Mouse (Mus musculus): Measurements from ENCODE around the gene Sntg2. TPM values are rescaled to one million over a fixed set of nuclear protein-coding genes. Genes with fewer than 3 reads are reported as not detected.

The Sntg2 gene
- polyA plus RNA-seq, 1 experiment from 2014 or later: 6.2 TPM

- ATAC-seq (replicated peaks; ENCODE audit: low FRiP score, low read depth) (no peak), DNase-seq (ENCODE audit: low spot score) (no peak)
- no peak overlapping the region for H3K9ac ChIP-seq (ENCODE audit: low read depth, low read length)
- no peak overlapping the region for H3K27ac ChIP-seq
- H3K4me3 ChIP-seq (replicated peaks; ENCODE audit: low read depth, low read length): no peak overlapping the region
- H3K36me3 ChIP-seq (ENCODE audit: insufficient read depth, low read length): no peaks in the 10 kb centered on the region
- no peaks in the 10 kb centered on the region for H3K4me1 ChIP-seq (replicated peaks; ENCODE audit: insufficient read depth, low read length)
- 58% methylated on average over 7 of the region's 7 CpGs for WGBS
- no peak for TF ChIP-seq CTCF (IDR thresholded peaks at IDR 0.05; ENCODE audit: low read depth)
- no peaks in the 10 kb centered on the region for H3K27me3 ChIP-seq (ENCODE audit: insufficient read depth, low read length)
- H3K9me3 ChIP-seq (replicated peaks; ENCODE audit: low read length): no peaks in the 10 kb centered on the region
- H3K4me2 ChIP-seq (ENCODE audit: low read length): no peak overlapping the region
Measured at GRCm38 (mm10) chr12:30154079-30154673, 219.0 kb downstream of the Sntg2 start.

- Histone ChIP-seq H3K9ac (ENCODE audit: low read depth, low read length) (no peak overlapping the region), H3K36me3 (ENCODE audit: insufficient read depth, low read length) (no peaks in the 10 kb centered on the region), H3K4me2 (ENCODE audit: low read length) (no peak overlapping the region), H3K9me3 (replicated peaks; ENCODE audit: low read length) (no peaks in the 10 kb centered on the region), H3K27ac (no peak overlapping the region), H3K27me3 (ENCODE audit: insufficient read depth, low read length) (no peaks in the 10 kb centered on the region), H3K4me1 (replicated peaks; ENCODE audit: insufficient read depth, low read length) (no peaks in the 10 kb centered on the region), H3K4me3 (replicated peaks; ENCODE audit: low read depth, low read length) (no peak overlapping the region)
- WGBS: 69% methylated on average over 3 of the region's 3 CpGs
- ATAC-seq (replicated peaks; ENCODE audit: low FRiP score, low read depth) (no peak), DNase-seq (ENCODE audit: low spot score) (peak; percentile 27)
- peak; percentile 47 for TF ChIP-seq CTCF (IDR thresholded peaks at IDR 0.05; ENCODE audit: low read depth)
Measured at GRCm38 (mm10) chr12:30142085-30142484, 231.1 kb downstream of the Sntg2 start.

- DNase-seq (ENCODE audit: low spot score): no peak
- 52% methylated on average over 4 of the region's 4 CpGs for WGBS
- TF ChIP-seq CTCF (IDR thresholded peaks at IDR 0.05; ENCODE audit: low read depth): no peak
Measured at GRCm38 (mm10) chr12:30132524-30132923, 240.7 kb downstream of the Sntg2 start, which contains the start of gene Tpo. Gene Tpo (minus strand): TSS chr12:30132624.

GRCm38 (mm10) chr12:30129411-30129716 is 243.8 kb downstream of the Sntg2 start:
- Histone ChIP-seq H3K4me2 (ENCODE audit: low read length) (peak overlapping the region; percentile 21; the same call in 1 of the 2 replicates), H3K4me1 (replicated peaks; ENCODE audit: insufficient read depth, low read length) (no peaks in the 10 kb centered on the region), H3K4me3 (replicated peaks; ENCODE audit: low read depth, low read length) (no peak overlapping the region), H3K27me3 (ENCODE audit: insufficient read depth, low read length) (no peaks in the 10 kb centered on the region), H3K9ac (ENCODE audit: low read depth, low read length) (no peak overlapping the region), H3K36me3 (ENCODE audit: insufficient read depth, low read length) (no peaks in the 10 kb centered on the region), H3K27ac (0 out of 2 replicates have a peak overlapping the region, but pooled peaks have one; percentile 13), H3K9me3 (replicated peaks; ENCODE audit: low read length) (no peaks in the 10 kb centered on the region)
- ATAC-seq (replicated peaks; ENCODE audit: low FRiP score, low read depth) (no peak), DNase-seq (ENCODE audit: low spot score) (no peak)
- TF ChIP-seq CTCF (IDR thresholded peaks at IDR 0.05; ENCODE audit: low read depth): no peak
- WGBS: 53% methylated on average over 6 of the region's 6 CpGs

More at GRCm38 (mm10) chr12:30132524-30132923, 240.7 kb downstream of the Sntg2 start, which contains the start of gene Tpo:
- Histone ChIP-seq H3K4me3 (replicated peaks; ENCODE audit: low read depth, low read length) (no peak within 1 kb of the TSS), H3K9me3 (replicated peaks; ENCODE audit: low read length) (no peaks in the 10 kb centered on the region), H3K4me2 (ENCODE audit: low read length) (no peak within 1 kb of the TSS), H3K27ac (no peak within 1 kb of the TSS), H3K27me3 (ENCODE audit: insufficient read depth, low read length) (no peaks in the 10 kb centered on the region), H3K4me1 (replicated peaks; ENCODE audit: insufficient read depth, low read length) (no peaks in the 10 kb centered on the region), H3K36me3 (ENCODE audit: insufficient read depth, low read length) (no peaks in the 10 kb centered on the region), H3K9ac (ENCODE audit: low read depth, low read length) (no peak within 1 kb of the TSS)
- no peak for ATAC-seq (replicated peaks; ENCODE audit: low FRiP score, low read depth)

GRCm38 (mm10) chr12:30128561-30129410 is 244.4 kb downstream of the Sntg2 start:
- H3K4me3 ChIP-seq (replicated peaks; ENCODE audit: low read depth, low read length): no peak overlapping the region
- H3K27me3 ChIP-seq (ENCODE audit: insufficient read depth, low read length): no peaks in the 10 kb centered on the region
- peak; percentile 95 for TF ChIP-seq CTCF (IDR thresholded peaks at IDR 0.05; ENCODE audit: low read depth)
- H3K9me3 ChIP-seq (replicated peaks; ENCODE audit: low read length): no peaks in the 10 kb centered on the region
- no peaks in the 10 kb centered on the region for H3K4me1 ChIP-seq (replicated peaks; ENCODE audit: insufficient read depth, low read length)
- DNase-seq (ENCODE audit: low spot score): peak; percentile 89
- H3K36me3 ChIP-seq (ENCODE audit: insufficient read depth, low read length): no peaks in the 10 kb centered on the region
- WGBS: 39% methylated on average over 7 of the region's 7 CpGs
- 0 out of 2 replicates have a peak, but pooled peaks have one; percentile 52 for ATAC-seq (replicated peaks; ENCODE audit: low FRiP score, low read depth)
- H3K4me2 ChIP-seq (ENCODE audit: low read length): peak overlapping the region; percentile 21; the same call in 1 of the 2 replicates
- 0 out of 2 replicates have a peak overlapping the region, but pooled peaks have one; percentile 13 for H3K27ac ChIP-seq
- no peak overlapping the region for H3K9ac ChIP-seq (ENCODE audit: low read depth, low read length)

Other genes with a start within 250 kb of the Sntg2 start
- not detected in 2 replicates for gene Tpo, start 240.8 kb downstream of the Sntg2 start, polyA plus RNA-seq (2015; fragmentation: Nextera tagmentation; extraction: Ambion mirVana)
- gene Tmem18, start 211.1 kb upstream of the Sntg2 start, polyA plus RNA-seq (2015; fragmentation: Nextera tagmentation; extraction: Ambion mirVana): 27.5 and 30.6 TPM in 2 replicates